Mouse (Mus musculus) granulocyte monocyte progenitor cell, adult 5-6 weeks (primary cell): Measurements from ENCODE around the gene 4930432K21Rik. TPM values are rescaled to one million over a fixed set of nuclear protein-coding genes. Genes with fewer than 3 reads are reported as not detected.
A peak's percentile ranks its signal among the peaks of the same experiment; 100 is the strongest.

ENCODE experiments used
- ATAC-seq: replicated peaks from 2 replicates; pipeline ENCODE4 v1.8.0; 2016; ENCODE audit warnings: mild to moderate bottlenecking, moderate TSS enrichment, inconsistent platforms; ENCODE audit not compliant: poor library complexity, severe bottlenecking
- total RNA-seq, 2 experiments: library from RNA; stranded (forward) in 1 of 2; stranded (reverse) in 1 of 2; fragments of 200-712, 200-1000 nt in 1 of 2; fragments of >200 nt in 1 of 2; fragmentation: Nextera tagmentation in 1 of 2; gene quantifications; 2 replicates each; pipeline ENCODE4 v1.2.3; 2014 to 2017

The 4930432K21Rik gene
- total RNA-seq, 2 experiments from 2014 or later: 1.2 to 1.8 TPM

DNA sequence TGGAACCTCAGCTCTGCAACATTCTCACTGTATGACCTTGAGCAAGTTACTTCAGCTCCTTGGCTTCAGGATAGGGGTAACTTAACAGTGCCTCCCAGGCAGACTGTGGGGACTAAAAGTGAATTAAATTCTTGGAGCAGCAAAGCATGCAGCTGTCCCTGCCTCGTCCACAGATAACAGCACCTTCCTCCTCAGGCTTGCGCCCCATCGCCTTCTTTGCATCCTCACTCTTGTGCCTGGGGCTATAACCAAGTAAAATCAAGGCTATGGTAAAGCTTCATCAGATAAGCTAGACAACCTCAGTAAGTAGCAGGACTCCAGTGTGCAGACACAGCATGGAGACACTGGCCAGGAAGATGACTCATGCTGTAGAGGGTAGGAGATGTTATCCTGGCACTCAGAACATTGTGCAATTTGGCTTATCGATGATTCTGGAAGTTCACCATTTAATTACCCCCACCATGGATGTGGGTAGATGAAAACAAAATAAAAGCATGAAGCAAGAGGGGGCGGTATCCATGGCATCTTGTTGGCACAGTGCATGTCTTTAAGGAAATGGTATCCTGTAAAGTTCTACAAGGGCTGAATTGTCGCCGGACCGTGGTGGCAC, 3.1 kb upstream of the 4930432K21Rik start:
- 0 out of 2 replicates have a peak, but pooled peaks have one; percentile 4 for ATAC-seq

DNA sequence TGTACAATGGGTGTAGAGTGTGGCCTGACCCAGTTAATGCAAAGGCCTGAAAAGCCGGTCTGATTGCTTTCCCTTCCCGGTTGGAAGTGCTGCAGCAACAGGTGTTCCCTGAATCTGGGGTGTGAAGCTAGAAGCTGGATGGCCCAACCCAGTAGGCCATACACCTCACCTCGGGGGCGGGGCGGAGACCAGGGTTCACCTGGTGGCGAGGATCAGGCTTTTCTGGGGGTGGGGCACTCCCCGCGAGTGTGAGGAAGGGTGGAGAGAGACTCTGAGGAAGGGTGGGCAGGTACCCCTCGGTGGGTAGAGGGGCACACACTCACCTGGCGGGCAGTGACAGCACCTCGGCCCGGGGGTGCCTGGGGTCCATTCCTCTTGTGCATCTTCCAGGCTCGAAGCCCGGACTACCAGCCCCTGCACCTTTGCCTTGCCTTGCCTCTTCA, 480 bp upstream of the 4930432K21Rik start:
- ATAC-seq: peak; percentile 8; the same call in 1 of the 2 replicates

DNA sequence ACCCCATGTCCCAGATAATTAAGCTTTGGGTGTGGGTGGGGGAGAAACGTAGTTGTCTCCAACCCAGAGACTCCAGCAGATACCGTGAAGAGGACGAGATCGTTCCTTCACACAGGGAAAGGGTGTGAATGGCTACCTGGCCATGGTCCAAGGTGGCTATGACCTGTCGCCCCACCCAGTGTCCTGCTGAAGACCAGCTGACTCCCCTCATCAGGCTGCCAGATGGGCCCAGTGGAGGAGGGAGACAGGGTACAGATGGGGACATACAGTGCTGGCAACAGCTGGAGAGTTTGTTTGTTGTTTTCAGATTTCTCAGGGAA, 666 bp downstream of the 4930432K21Rik start:
- ATAC-seq: no peak

DNA sequence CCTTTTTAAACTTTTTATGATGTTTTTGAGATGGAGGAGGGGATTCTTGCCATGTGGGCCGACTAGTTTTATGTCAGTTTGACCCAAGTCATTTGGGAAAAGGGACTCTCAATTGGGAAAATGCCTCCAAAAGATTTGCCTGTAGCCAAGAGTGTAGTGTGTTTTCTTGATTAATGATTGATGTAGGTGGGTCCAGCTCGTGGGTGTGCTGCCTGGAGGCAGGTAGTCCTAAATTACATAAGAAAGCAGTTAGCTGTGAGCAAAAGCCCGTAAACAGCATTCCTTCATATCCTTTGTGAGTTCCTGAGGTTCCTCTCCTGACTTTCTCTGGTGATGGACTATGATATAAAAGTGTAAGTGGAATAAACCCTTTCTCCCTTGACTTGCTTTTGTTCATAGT, 1.4 kb downstream of the 4930432K21Rik start:
- ATAC-seq: no peak

DNA sequence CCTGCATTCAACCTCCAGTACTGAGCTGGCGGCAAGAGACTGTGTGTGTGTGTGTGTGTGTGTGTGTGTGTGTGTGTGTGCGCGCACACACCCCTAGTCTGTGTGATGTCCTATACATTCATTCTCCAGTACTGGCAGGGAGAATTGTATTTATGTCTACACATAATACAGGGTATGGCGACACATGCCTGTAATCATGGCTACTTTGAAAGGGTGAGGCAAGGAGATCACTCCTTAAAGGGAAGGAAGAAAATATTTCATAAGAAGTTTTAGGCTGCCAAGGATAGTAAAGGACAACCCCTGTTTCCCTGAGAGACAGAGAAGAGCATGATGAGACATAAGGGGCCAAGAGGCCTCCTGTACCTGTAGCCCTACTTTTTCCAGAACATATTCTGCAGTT, 9.8 kb downstream of the 4930432K21Rik start:
- peak; percentile 69 for ATAC-seq

DNA sequence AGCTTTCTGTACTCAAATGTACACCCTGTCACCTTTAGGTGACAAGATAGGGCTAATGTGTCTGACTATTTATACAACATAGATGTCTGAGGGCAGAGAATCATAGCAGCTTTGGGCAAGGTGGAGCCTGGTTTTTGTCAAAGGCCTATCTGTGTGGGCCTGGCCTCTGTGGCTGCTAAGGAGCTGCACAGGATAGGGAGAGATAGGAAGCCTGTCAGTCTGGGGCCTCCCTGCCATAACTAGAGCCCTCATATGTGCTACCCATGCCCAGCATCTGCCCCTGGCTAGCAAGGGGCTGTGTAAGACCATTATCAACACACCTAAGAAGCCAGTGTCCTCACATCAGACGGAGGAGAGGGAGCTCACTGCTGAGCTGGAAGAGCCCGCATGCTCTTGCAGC, 19.9 kb downstream of the 4930432K21Rik start:
- ATAC-seq: no peak

DNA sequence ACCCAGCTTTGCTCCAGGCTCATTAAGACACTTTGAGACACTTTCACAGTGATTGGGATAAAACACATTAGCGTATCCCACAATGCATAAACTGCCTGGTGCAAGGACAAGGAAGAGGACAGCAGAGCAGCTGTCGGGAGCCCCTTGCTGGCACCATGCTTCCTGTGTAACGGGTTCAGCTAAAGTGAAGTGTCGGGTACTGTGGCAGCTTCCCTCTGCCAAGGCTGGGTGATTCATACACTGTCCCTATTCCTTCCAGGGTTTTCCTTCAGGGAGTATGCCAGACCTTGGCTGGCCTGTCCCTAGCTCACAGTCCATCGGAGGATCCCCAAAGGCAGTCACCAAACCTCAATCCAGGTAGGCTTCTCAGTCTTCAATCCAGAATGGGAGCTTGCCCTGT, 22.3 kb downstream of the 4930432K21Rik start:
- ATAC-seq: no peak

DNA sequence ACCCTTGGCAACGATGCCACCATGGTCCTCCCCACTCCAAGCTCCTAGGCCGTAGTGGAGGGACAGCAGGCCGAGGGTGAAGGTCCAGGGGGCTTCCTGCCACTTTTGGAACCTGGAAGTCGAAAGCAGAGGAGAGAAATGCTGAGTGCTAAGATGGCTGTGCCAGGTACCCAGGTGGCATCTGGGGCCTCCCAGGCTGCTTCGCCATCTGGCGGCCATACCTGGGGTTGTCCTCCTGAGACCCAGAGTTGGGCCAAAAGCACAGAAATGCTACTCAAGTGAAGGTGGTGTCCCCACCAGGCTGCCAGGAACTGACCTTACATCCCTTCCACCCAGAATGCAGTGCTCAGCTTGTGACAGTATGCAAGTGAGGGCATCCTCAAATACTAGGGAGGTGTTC, 26.0 kb downstream of the 4930432K21Rik start:
- ATAC-seq: no peak

DNA sequence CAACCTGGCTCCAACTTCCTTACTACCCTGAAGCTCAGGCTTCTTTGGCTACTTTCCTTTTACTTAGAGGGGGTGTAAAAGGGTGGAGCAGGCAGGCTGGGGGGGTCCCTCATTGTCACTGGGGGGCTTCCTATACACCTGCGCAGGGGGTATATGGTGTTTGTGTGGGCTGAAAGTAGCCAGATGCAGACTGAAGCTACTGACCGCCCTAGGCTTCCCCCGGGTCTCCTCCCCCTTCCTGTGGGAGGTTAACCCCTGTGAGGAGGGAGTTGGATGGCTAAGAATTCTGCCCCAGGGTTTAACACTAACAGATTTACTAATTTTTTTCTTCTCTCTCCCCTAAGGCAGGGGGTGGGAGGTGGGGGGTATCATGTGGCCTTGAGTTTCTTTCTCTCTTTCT, 28.7 kb downstream of the 4930432K21Rik start:
- ATAC-seq: 0 out of 2 replicates have a peak, but pooled peaks have one; percentile 39

DNA sequence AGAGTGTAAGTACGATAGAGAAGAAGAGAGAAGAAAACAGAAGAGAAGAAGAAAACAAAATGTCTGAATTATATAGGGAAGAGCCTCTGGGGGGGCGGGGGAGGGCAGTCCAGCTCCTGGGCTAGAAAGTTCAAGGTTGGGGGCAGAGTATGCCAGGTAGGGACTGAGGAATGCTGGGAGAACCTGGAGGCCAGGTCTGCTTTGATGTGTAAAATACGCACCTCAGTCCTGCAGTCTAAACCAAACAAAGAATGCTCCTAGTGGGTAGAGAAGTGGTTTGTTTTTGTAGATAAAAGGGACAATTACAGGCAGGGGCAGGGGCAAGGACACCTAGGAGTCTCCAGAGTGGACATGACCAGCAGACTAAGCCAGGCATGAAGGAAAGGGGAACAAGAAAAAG, 29.6 kb downstream of the 4930432K21Rik start:
- ATAC-seq: no peak

DNA sequence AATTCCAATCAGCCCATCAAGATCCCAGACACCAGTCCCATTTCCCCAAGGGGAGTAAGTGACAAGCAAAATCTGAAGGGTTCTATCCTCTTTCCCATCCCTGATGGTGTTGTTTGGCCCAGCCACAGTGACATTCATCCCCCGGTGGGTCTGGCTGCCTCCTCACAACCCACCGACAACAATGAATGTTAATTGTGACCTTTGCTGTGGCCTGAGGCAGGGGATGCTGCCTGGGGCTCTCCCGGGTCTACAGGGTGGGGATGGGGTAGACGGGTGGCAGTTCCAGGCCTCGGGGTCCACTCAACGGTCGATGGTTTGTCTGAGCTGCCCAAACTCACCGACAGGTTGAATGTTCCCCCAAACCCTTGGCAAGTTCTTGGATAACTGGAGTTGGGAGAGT, 30.8 kb downstream of the 4930432K21Rik start:
- no peak for ATAC-seq

DNA sequence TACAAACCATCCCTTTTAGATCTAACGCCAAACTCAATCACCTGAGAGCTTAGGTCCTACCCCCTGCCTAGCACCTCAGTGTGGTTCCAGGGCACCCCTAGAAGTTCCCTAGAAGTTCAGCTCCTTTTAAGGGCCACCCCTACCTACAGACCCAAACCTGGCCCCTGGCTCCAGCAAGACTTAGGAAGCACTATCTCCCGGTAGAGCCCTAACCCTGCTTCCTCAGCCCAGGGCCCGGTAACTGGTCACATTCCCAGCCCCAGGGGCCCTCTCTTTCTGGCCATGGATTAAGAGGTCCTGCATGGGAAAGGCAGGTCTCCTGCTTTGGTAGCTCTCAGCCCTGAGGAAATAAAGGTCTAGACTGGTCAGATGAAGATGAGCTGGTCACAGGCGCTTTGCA, 32.1 kb downstream of the 4930432K21Rik start:
- no peak for ATAC-seq

DNA sequence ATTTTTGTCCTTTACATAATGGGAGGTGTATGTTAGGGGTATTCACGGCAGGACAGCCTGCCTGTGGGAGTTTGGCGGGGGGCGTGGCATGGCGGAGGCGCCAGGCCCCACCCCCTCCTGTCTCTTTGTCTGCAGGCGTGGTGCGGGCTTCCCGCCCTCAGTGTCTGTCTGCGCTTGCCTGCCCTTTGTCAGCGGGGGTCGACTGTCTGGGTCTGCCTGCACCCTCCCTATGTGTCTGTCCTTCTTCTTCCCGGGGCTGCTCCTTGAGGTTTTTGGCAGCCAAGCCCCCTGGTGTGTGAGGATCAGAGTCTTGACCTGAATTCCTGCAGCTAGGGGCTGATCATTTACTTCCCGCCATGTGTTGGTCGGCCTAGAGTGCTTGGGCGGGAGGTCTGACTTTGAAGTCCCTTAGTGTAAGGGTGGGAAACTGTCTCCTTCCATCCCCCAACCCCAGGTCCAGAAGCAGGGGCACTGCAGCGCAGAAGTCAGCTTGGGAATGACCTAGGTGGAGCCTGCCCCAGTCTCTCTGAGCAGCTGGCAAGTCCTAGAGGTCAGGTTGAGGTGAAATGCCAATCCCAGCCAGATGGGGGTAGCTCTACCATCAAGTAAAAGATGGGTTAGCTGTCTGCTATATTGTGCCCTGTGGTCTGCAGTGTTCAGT, 32.8 kb downstream of the 4930432K21Rik start:
- ATAC-seq: peak; percentile 44

DNA sequence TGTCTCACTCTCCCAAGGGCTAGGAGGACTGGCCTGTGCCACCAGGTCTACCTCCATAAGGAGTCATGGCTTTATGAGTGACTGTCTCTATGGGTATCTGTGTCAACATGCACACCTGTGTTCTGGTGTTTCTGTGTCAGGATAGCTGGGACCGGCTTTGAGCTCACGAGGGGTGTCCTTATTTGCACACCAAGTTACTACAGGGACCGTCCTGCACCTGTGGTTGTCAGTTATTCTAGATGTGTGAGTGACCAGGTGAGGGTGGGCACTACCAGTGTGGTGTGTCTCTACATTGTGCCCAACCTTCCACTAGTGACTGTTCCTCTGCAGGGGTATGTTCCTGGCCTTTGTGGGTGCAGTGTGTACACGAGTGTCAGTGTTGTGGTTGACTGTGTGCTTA, 35.0 kb downstream of the 4930432K21Rik start:
- no peak for ATAC-seq

DNA sequence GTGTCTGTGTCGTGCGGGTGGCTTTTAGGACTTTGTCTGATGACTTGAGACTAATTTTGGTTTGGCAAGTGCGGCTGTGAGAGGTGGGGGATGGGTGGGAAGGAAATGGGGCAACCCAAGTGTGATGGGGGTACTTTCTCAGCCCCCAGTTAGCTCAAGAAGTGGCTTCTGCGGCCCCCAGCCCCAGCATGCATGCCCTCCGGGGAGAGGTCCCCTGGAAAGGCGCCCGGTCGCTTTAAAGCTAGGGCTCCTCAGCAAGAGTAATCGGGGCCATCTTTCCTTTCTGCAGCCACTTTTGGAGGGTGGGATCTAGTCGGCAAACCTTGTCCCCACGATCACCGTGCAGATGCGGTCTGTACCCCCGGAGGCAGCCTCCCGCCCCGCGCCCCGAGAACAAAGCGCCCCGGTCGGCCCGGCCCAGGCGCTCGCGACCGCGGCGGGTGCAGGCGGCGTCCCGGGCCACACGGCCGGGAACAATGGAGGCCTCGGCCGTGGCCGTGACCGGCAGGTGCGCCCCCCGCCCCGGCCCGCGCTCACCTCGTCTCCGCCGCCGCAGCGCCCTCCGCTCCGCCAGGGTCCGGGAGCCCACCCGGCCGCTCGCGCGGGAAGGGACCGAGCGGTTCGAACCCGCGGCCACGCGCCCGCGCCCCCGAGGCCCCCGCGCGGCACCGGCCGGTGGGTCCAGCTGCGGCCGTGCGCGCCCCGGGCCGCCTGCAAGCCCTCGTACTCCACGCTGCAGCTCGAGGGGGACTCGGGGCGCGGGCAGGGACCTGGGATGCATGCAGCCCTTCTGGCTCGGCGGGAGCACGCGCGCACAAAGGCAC, 35.6 kb downstream of the 4930432K21Rik start:
- ATAC-seq: no peak

DNA sequence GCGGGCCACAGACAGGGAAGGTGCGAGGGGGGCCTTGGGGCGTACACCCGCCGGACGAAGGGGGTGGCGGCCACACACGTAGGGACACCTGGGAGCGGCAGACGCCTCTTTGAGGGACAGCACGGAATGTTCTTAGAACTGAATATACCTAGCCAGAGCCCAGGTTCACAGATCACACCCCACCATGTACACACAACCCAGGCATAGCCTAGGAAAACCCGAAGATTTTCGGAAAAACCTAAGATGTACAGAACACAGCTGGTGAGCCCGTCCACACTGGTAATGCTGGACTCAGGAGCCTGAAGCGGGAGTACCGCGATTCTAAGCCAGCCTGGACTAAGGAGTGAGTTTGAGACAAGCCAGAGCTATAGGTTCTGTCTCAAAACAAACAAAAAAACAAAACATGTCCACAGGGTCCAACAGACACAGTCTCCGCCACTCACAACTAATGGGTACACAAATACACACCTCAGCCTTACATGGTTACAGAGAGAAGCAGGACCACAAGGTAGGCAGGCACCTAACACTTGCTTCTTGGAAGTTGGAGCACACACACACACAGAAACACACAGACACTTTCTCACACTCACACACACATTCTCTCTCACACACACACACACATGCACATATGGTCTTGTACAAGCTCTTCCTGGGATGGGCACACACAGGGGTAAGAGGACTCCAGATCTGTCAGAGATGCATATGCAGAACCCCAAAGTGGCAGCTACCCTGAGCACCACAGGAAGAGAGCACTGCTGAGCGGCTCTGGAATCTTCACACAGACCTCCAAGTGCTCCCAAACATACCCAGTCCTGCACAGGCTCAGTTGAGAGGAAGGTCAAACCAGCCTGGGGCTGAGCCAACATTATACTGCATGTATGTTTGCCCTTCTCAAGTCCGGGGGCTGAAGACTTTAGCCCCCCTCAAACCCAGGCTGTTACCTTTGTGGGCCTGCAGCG, 36.5 kb downstream of the 4930432K21Rik start:
- ATAC-seq: no peak

DNA sequence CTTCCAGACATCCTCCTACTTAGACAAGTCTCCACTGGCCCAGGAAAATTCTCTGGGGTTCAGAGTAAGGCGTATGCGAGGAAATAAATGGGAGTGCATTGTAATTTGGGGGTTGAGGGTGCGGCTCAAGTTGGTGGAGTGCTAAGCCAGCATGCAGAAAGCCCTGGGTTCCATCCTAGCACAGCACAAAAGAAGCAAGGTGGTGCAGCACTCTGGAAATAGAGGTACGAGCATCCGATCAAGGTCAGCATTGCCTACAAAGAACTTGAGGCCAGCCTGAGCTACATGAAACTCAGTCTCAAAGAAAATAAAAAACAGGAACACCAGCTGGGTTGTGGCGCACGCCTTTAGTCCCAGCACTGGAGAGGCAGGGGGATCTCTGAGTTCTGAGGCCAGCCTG, 37.3 kb downstream of the 4930432K21Rik start, which contains the start of gene Nanos3:
TSS of gene Nanos3 (minus strand) at position 101 of the 400 bp plus-strand sequence.
- no peak for ATAC-seq

DNA sequence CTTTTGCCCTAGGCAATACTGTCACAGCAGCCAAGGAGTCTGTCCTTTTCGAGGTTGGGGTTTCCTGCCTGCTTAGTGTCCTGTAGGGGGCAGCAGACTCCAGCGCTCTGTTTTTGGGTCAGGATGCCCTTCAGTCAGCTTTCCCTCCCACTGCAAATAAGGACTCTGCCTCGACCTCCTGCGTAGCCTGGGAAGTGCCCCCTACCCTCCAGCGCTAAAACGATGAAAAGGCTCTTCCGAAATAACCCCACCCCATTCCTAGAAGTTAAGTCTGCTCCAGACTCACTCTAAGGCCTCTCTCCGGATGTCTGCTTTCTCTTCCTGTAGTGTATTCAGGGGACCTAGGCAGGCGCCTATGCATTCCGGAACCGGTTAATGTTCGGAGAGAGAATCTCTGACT, 38.7 kb downstream of the 4930432K21Rik start:
- ATAC-seq: peak; percentile 71

DNA sequence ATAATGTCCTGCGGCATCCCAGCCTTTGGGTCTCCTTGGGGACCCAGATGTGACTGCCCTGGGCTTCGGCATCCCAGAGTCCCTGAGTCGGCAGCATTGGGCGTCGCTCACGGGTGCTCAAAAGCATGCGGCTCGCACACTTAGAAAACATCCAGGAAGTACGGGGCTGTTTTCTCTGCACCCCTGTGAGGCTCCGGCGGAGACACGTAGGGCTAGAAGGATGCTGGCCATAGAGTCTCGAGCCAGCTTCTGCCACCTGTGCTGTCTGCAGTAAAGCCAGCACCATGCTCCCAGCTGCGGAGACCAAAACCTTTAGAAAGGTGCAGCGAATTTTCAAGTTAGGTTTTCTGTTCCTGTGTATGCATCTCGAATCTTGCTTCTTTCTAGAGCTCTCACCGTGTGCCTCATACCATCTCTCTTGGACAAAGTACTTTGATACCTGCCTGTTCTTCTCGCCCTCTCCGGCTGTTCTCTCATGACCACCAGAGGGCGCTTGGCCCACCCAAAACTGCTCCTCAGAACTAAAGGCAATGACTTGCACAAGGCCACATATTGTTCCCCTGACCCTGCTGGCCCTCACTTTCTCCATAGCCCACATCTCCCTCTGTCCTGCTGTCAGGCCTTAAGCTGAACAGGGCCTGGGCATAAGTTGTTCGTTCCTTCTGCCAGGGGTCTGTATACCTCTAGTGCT, 39.4 kb downstream of the 4930432K21Rik start:
- peak; percentile 43 for ATAC-seq

DNA sequence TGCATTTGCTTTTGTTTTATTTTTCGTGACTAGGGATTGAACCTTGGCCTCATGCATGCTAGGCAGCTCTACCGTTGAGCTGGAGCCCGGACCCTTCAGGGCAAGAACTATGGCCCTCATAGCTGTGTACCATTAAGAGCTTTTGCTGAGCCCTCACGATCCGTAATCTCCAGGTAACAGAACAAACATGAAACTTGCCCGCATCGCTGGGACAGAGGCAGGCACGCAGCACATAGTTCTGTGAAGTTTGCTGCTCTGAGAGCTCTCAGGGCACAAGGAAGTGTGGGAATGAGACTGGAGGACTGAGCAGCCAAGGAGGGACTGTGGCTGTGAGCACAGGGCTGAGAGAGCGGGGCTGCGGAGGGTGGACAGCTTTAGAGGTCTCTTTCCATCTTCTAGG, 40.8 kb downstream of the 4930432K21Rik start:
- no peak for ATAC-seq
